In the genomic region with DNA sequence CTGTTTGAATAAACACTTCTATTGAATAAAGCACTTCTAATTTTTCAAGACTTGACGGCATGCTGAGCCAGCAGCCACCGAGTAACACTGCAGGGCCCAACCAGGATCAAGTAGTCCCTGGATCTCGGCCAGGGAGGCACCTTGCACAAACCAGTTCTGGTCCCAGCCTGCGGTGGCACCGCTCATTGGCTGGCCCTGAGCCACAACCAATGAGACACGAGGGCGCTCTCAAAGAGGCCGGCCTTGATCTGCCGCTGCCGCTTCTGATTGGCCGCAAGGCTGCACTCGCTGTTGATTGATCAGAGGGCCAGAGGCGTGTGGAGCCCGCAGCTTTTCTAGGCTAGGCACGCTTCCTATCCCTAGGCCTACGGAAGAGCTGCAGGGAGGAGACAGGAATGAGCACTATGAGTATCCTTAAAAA, we compare ENCODE assay signal across 9 mouse cellular contexts. TPM values are rescaled to one million over a fixed set of nuclear protein-coding genes. Genes with fewer than 3 reads are reported as not detected.
DNase-seq lines count a peak whose midpoint lies in the region; ATAC-seq and TF ChIP-seq lines count a peak whose summit lies in the region.
"Had no signal": no experiment of that assay in that cellular context is flagged by ENCODE, and none has a peak within 500 bp of the region (broad histone marks: within the 10 kb centered on the region; RNA-seq: fewer than 3 reads in every experiment).

No protein-coding gene starts in this region.

- H3K27ac ChIP-seq in left cerebral cortex, adult 2 months = no peak overlapping the region
- H3K27ac ChIP-seq: macrophage had no signal

- TF ChIP-seq CTCF in left cerebral cortex, adult 2 months (IDR thresholded peaks at IDR 0.05) = no peak

- DNase-seq in embryo, embryonic 10.5 days (ENCODE audit: low spot score) = peak; percentile 88
- DNase-seq in gastrocnemius, postnatal 14 days = peak; percentile 85
- DNase-seq in induced T-regulatory cell, adult 2 months (ENCODE audit: low read depth) = peak; percentile 85
- peak; percentile 83 to 86 for DNase-seq in left cerebral cortex, adult 2 months (ENCODE audit: extremely low spot score in 1 of 2, low spot score in 2 of 2)
- peak; percentile 94 to 97 for DNase-seq in lung, postnatal 4 days
- peak; percentile 96 for DNase-seq in right cerebral cortex, adult 18-20 months
- DNase-seq in urinary bladder, adult 2 months (ENCODE audit: low spot score) = peak; percentile 72

- intact Hi-C loops in gastrocnemius, postnatal 14 days (cut with DNase I; ENCODE audit: low total_unique reads) = loop anchor here (10.0 kb wide), 1 partner anchor 255 kb away; a partner anchor contains a TSS
- intact Hi-C loops in left cerebral cortex, adult 2 months (cut with DNase I) = loop anchor here (5.0 kb wide), 1 partner anchor 302 kb away; no protein-coding TSS in a partner anchor

- H3K4me3 ChIP-seq in left cerebral cortex, adult 2 months = no peak overlapping the region

- peak; percentile 90 for ATAC-seq in activated CD4-positive, CD25-positive, alpha-beta regulatory T cell, adult 4 months

RNA-seq across cellular contexts. Expression of a gene that starts 1.2 kb away (rescaled TPM):
- polyA plus RNA-seq in activated CD4-positive, CD25-positive, alpha-beta regulatory T cell, adult 4 months (2017; shearing (Covaris generic)) = 10 to 100 TPM; 15.8 to 19.7 TPM
- total RNA-seq in gastrocnemius, postnatal 14 days (2021) = not detected
- not detected for total RNA-seq in left cerebral cortex, adult 2 months (2021)
- 1.8 and 2.4 TPM in 2 replicates for polyA plus RNA-seq in urinary bladder, adult 2 months (2012; rRNA removed)

RNA-seq across cellular contexts. Expression of a gene that starts 11.4 kb away (rescaled TPM):
- 10 to 100 TPM; 14.9 to 16.9 TPM for polyA plus RNA-seq in activated CD4-positive, CD25-positive, alpha-beta regulatory T cell, adult 4 months (2017; shearing (Covaris generic))
- 10 to 100 TPM; 14.1 to 15.2 TPM for total RNA-seq in gastrocnemius, postnatal 14 days (2021)
- total RNA-seq in left cerebral cortex, adult 2 months (2021) = 10 to 100 TPM; 53.4 to 57.4 TPM
- polyA plus RNA-seq in urinary bladder, adult 2 months (2012; rRNA removed) = 38.3 and 40.2 TPM in 2 replicates

RNA-seq across cellular contexts. Expression of a gene that starts 12.7 kb away (rescaled TPM):
- 1 to 10 TPM; 2.2 to 3.3 TPM for polyA plus RNA-seq in activated CD4-positive, CD25-positive, alpha-beta regulatory T cell, adult 4 months (2017; shearing (Covaris generic))
- under 1 TPM; 0.14 to 0.16 TPM for total RNA-seq in gastrocnemius, postnatal 14 days (2021)
- under 1 TPM; 0.48 to 0.96 TPM for total RNA-seq in left cerebral cortex, adult 2 months (2021)
- polyA plus RNA-seq in urinary bladder, adult 2 months (2012; rRNA removed) = 2,098 and 2,832 TPM in 2 replicates

RNA-seq across cellular contexts. Expression of a gene that starts 26.0 kb away (rescaled TPM):
- polyA plus RNA-seq in activated CD4-positive, CD25-positive, alpha-beta regulatory T cell, adult 4 months (2017; shearing (Covaris generic)) = 100 to 1,000 TPM; 421 to 746 TPM
- 1,000 to 10,000 TPM; 1,322 to 1,882 TPM for total RNA-seq in gastrocnemius, postnatal 14 days (2021)
- 100 to 1,000 TPM; 565 to 587 TPM for total RNA-seq in left cerebral cortex, adult 2 months (2021)
- polyA plus RNA-seq in urinary bladder, adult 2 months (2012; rRNA removed) = 703 and 875 TPM in 2 replicates

RNA-seq across cellular contexts. Expression of a gene that starts 34.7 kb away (rescaled TPM):
- 100 to 1,000 TPM; 162 to 234 TPM for polyA plus RNA-seq in activated CD4-positive, CD25-positive, alpha-beta regulatory T cell, adult 4 months (2017; shearing (Covaris generic))
- total RNA-seq in gastrocnemius, postnatal 14 days (2021) = under 1 TPM; 0.60 to 0.88 TPM
- total RNA-seq in left cerebral cortex, adult 2 months (2021) = 1 to 10 TPM; 3.8 to 6.6 TPM
- 3.6 and 4.9 TPM in 2 replicates for polyA plus RNA-seq in urinary bladder, adult 2 months (2012; rRNA removed)
- polyA plus RNA-seq: macrophage had no signal
